Mouse (Mus musculus) midbrain, embryonic 10.5 days (tissue): Measurements from ENCODE around the gene Dock2. TPM values are rescaled to one million over a fixed set of nuclear protein-coding genes. Genes with fewer than 3 reads are reported as not detected.

Experiments used
- DNase-seq: peaks from one replicate; pipeline ENCODE4 v3.0.0-alpha.2; 2017; ENCODE audit warnings: low spot score
- H3K27ac ChIP-seq: fragments of 300-500 bp; sonication (generic); replicated peaks from 2 replicates; pipeline ENCODE4 v1.5.1; 2016; ENCODE audit warnings: mild to moderate bottlenecking
- H3K27me3 ChIP-seq: fragments of 300-500 bp; sonication (generic); 2 replicates; pipeline ENCODE4 v1.6.1; 2016; ENCODE audit warnings: low read depth, mild to moderate bottlenecking; ENCODE audit not compliant: poor library complexity, severe bottlenecking
- H3K36me3 ChIP-seq: fragments of 300-500 bp; sonication (generic); 2 replicates; pipeline ENCODE4 v1.6.1; 2016; ENCODE audit warnings: mild to moderate bottlenecking, moderate library complexity
- H3K4me1 ChIP-seq: fragments of 300-500 bp; sonication (generic); 2 replicates; pipeline ENCODE4 v1.6.1; 2016
- H3K4me3 ChIP-seq: fragments of 300-500 bp; sonication (generic); 2 replicates; pipeline ENCODE4 v1.5.1; 2016; ENCODE audit warnings: mild to moderate bottlenecking, moderate library complexity
- H3K9me3 ChIP-seq: fragments of 300-500 bp; sonication (generic); replicated peaks from 2 replicates; pipeline ENCODE4 v1.6.1; 2016; ENCODE audit warnings: mild to moderate bottlenecking
- whole genome bisulfite sequencing: fragments of 180-500 bp; shearing (Covaris S2); methylation state at CpG from one replicate; pipeline ENCODE4 v1.1.7; 2016; 5-methylcytosine and 5-hydroxymethylcytosine counted together
- polyA plus RNA-seq: library from polyadenylated mRNA; unstranded; fragments of >200 nt; fragmentation: Nextera tagmentation; extraction: Ambion mirVana; gene quantifications from 2 replicates; pipeline ENCODE4 v1.2.1, GENCODE M21; 2016

Dock2 gene
- polyA plus RNA-seq, 1 experiment from 2014 or later = 0.69 TPM

DNA sequence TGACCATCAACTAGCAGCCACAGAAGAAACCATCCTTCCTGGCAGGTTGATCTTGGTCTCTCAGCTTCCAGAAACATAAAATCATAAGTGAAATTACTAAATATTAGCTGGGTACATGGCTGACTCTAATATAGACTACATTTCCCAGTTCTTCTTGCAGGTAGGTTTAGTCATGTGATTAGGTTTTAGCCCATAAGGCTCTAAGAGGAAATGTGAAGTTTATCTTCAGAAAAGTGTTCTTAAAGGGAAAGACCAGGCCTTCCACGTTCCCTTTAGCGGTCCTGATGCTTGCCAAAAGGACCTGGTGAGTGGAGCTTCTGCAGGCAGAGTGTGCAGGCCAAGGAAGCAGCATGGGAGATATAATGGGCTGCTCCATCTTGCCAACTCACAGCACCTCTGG, 2.9 kb downstream of the Dock2 start:
- Histone ChIP-seq H3K9me3 (no peaks in the 10 kb centered on the region), H3K27me3 (no peaks in the 10 kb centered on the region), H3K4me3 (no peak overlapping the region), H3K27ac (no peak overlapping the region), H3K4me1 (no peaks in the 10 kb centered on the region), H3K36me3 (no peaks in the 10 kb centered on the region)
- no peak for DNase-seq
- WGBS = 91% methylated on average over 2 of the region's 2 CpGs

DNA sequence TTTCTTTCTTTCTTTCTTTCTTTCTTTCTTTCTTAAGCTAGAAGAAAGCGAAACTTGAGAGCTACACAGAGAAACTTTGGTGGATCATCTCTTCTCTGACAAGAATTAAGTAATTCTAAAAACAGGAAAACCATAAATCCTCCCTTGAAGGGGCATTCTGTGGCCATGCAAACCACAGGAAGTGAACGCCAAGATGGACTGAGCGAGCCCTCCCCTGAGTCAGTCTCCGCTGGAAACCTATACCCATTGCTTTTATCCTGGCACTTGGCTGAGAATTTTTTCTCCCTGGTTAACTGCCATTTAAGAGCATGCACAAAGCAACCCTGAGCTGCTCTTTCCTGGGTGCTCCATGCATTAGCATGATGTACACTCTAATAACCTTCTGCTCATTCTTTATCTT, 3.7 kb downstream of the Dock2 start:
- no peak for DNase-seq
- Histone ChIP-seq H3K9me3 (no peaks in the 10 kb centered on the region), H3K4me3 (no peak overlapping the region), H3K36me3 (no peaks in the 10 kb centered on the region), H3K27me3 (no peaks in the 10 kb centered on the region), H3K4me1 (no peaks in the 10 kb centered on the region), H3K27ac (no peak overlapping the region)
- 91% methylated on average over 4 of the region's 4 CpGs for WGBS

DNA sequence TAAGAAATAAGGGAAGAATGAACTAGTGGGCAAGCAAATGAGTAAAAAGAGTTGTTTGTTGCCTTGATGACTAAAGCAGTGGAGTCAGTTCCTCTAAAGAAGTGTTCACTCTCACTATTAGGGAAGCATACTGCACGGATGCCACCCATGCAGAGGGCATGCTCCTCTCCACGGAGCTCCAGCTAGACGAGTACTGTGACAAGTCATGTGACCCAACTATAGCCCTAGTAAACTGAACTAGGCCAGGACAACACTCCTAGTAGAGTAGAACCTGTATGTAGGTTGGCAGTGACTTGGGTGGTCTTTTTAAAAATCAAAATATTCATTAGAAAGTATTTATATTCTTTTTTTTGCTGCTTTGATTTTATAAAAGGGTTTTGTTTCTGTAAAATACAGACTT, 5.3 kb downstream of the Dock2 start:
- Histone ChIP-seq H3K4me3 (no peak overlapping the region), H3K4me1 (0 out of 2 replicates have a peak, but pooled peaks cover 2% of the 10 kb centered on the region), H3K9me3 (no peaks in the 10 kb centered on the region), H3K27me3 (no peaks in the 10 kb centered on the region), H3K27ac (no peak overlapping the region), H3K36me3 (no peaks in the 10 kb centered on the region)
- DNase-seq = no peak
- WGBS = 91% methylated on average over 3 of the region's 3 CpGs

DNA sequence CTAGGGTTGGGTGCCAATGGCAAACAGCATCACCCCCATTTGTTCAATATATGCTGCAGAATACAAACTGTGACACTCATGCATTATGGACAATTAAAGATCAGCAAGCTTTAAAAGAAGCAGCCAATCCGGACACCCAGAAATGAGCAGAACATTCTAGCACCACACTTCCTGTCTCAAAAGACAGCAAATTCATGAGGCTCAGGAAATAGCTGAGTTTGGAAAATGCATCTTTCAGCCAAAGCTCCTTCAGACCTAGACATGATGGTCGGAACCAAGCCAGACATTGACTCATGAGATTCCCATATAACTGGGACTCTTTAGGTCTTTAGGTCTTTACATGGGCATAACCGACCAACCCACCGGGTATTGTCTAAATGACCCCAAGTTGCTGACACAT, 6.2 kb downstream of the Dock2 start:
- Histone ChIP-seq H3K36me3 (no peaks in the 10 kb centered on the region), H3K4me1 (0 out of 2 replicates have a peak, but pooled peaks cover 2% of the 10 kb centered on the region), H3K27ac (no peak overlapping the region), H3K9me3 (no peaks in the 10 kb centered on the region), H3K4me3 (no peak overlapping the region), H3K27me3 (no peaks in the 10 kb centered on the region)
- no peak for DNase-seq
- 92% methylated on average over 4 of the region's 4 CpGs for WGBS

DNA sequence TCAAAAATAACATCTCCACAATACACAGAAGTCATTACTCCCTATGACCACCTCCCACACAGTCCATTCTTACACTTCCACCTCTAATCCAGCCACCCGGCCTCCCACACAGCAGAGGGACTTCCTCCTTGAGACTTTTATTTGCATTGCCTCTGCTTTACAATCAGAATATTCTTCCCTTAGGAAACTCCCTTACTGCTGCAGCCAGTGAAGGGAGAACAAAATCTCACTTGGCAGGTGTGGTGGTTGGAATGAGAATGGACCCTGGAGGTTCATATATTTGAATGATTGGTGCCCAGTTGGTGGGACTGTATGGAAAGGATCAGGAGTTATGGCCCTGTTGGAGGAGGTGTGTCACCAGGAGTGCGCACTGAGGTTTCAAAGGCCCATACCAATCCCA, 7.6 kb downstream of the Dock2 start:
- no peaks in the 10 kb centered on the region for H3K9me3 ChIP-seq
- no peaks in the 10 kb centered on the region for H3K27me3 ChIP-seq
- no peak overlapping the region for H3K4me3 ChIP-seq
- no peak for DNase-seq
- H3K36me3 ChIP-seq = no peaks in the 10 kb centered on the region
- 86% methylated on average over 2 of the region's 2 CpGs for WGBS
- peaks cover 8% of the 10 kb centered on the region for H3K4me1 ChIP-seq
- no peak overlapping the region for H3K27ac ChIP-seq

DNA sequence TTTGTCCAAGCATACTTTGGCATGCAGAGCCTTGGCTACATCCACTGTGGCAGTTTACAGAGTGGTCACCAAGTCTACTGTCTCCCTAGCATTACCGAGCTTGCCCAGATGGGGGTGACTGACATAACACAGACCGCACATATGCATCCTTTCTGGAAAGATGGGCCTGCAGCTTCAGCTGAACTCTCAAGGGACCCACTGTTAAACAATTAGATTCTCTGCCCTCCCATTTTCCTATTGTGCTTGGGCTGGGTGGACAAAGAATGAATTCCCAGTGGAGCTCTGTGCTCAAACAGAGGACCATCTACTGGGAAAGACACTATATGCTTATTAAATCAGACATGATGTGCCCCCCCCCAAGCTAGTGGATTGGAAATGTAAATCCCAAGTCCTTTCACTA, 9.1 kb downstream of the Dock2 start:
- DNase-seq = no peak

DNA sequence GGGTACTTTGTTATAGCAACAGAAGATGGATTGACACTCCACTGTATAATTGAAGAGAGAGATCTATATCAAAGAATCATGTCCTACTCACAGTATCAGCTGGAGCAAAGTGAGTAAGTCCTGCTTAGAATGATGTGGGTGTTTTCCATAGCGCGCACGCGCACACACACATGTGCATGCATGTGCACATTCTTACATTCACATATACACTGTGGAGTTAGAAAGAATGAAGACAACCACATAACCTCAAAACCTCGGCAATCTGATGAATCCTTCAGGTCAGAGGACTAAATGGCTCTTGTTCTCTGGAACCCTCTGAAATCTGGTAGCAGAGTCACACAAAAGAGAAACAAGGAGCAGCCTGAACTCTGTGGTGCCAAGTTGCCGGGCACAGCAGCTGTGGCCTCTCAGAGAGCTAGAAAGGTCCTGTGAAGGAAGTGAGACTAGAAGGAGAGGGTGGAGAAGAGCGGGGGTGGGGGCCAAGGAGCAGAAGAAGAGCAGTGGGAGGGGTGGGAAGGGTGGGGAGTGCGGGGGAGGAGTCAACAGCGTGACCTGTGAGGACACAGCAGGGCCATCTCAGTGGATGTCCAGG, 10.3 kb downstream of the Dock2 start:
- Histone ChIP-seq H3K27me3 (peaks cover 6% of the 10 kb centered on the region; the same call in 1 of the 2 replicates), H3K4me1 (peaks cover 16% of the 10 kb centered on the region), H3K4me3 (no peak overlapping the region), H3K27ac (no peak overlapping the region), H3K36me3 (no peaks in the 10 kb centered on the region), H3K9me3 (no peaks in the 10 kb centered on the region)
- no peak for DNase-seq
- 88% methylated on average over 9 of the region's 9 CpGs for WGBS

More for the DNA sequence above, 9.1 kb downstream of the Dock2 start:
- 80% methylated on average over 2 of the region's 2 CpGs for WGBS
- Histone ChIP-seq H3K27me3 (no peaks in the 10 kb centered on the region), H3K4me3 (no peak overlapping the region), H3K27ac (no peak overlapping the region), H3K36me3 (no peaks in the 10 kb centered on the region), H3K4me1 (peaks cover 16% of the 10 kb centered on the region), H3K9me3 (no peaks in the 10 kb centered on the region)

DNA sequence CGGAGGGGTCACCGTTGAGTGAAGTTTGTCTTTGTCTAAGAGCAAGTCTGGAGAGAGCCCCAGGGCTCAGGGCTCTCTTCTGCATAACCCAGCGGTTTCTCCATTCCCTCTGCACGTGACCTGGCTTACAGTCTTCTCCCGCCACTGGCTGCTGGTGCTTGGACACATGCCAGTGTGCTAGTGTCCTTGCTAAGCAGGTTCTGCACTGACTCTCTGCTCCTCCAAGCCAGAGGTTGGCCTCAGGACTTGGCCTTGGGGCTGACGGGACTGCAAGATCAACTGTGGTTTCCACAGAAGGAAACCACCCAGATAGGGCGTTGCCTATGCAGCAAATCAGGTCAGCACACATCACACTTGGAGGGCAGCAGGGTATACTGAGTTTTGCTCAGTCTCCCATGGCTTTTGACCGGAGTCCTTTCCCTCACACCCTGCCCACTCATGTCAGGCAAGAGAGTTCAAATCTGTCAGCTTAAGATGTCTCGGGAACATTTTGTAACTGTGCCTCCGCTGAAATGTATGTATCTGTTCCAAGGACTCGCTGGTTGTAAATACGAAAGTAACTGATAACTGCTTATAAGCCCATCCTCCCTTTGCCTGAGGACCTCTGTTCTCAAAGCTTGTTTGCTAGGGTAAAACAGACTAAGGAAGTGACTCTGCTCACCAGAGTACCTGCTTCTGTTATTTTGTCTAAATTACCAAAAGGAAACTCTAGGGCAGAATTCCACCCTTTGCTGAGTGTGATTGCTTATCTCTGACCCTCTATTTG, 12.3 kb downstream of the Dock2 start:
- Histone ChIP-seq H3K9me3 (no peaks in the 10 kb centered on the region), H3K4me1 (peaks cover 16% of the 10 kb centered on the region), H3K4me3 (no peak overlapping the region), H3K27me3 (peaks cover 6% of the 10 kb centered on the region; the same call in 1 of the 2 replicates), H3K36me3 (no peaks in the 10 kb centered on the region), H3K27ac (0 out of 2 replicates have a peak overlapping the region, but pooled peaks have one; percentile 17)
- 68% methylated on average over 12 of the region's 12 CpGs for WGBS
- DNase-seq = no peak

DNA sequence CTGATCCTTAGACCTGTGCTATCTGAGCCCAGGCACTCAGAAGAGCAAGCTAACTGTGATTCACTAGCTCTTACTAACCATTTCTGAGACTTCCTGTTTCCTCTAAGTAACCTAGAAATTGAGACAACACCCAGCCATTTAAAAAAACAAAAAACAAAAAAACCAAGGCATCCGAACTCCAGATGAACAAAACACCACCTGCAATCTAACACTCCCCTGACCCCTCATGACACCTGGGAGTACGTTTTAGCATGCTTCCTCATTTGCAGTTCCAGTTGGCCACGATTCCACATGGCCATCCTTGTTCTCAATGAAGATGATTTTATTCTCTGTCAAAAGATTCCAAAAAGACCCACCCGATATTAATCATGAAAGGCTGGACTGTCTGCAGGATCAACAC, 13.0 kb downstream of the Dock2 start:
- Histone ChIP-seq H3K4me3 (no peak overlapping the region), H3K9me3 (peaks cover 6% of the 10 kb centered on the region; the same call in 1 of the 2 replicates), H3K27me3 (peaks cover 6% of the 10 kb centered on the region; the same call in 1 of the 2 replicates), H3K36me3 (no peaks in the 10 kb centered on the region), H3K27ac (no peak overlapping the region), H3K4me1 (peaks cover 16% of the 10 kb centered on the region)
- DNase-seq = no peak
- WGBS = 76% methylated on average over 4 of the region's 4 CpGs

DNA sequence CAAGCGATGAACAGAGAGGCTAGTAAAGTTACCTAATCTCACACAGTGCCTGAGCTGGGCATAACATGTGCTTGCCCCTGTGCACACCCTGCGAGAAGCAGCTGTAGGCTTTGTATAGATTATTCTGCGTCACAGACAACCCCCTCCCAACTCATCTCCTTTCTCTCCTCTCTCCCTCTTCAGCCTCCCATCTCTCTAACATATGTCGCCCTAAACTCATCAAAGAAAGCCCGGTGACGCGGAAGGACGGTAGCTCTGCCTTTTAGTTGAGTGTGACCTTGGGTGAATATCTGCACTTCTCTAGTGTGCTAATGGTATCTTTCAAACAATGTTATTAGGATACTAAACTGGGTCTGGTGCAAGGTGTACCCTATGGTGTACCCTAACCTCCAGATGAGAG, 13.7 kb downstream of the Dock2 start:
- no peaks in the 10 kb centered on the region for H3K36me3 ChIP-seq
- H3K4me1 ChIP-seq = peaks cover 16% of the 10 kb centered on the region
- WGBS = 88% methylated on average over 8 of the region's 8 CpGs
- H3K27me3 ChIP-seq = peaks cover 6% of the 10 kb centered on the region; the same call in 1 of the 2 replicates
- no peak for DNase-seq
- H3K4me3 ChIP-seq = no peak overlapping the region
- peaks cover 6% of the 10 kb centered on the region; the same call in 1 of the 2 replicates for H3K9me3 ChIP-seq
- no peak overlapping the region for H3K27ac ChIP-seq

DNA sequence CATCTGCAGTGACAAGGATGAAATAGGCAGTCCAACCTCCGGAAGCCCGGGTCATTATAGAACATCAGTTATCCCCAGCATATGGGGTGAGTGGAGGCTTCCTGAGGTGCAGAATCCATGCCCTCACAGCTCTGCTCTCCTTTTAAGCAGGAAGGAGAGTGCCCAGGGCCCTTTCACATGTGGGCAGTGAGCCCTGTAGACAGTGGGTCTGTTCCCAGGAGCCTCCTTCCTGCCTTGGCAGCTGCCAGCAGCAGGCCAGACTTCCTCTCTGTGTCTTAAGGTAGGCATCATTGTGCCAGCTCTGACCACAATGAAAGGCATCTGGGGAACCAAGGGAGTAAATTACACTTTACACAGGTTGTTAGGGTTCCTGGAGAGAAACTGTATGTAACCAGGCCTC, 14.3 kb downstream of the Dock2 start:
- no peak for DNase-seq
- Histone ChIP-seq H3K4me3 (no peak overlapping the region), H3K36me3 (no peaks in the 10 kb centered on the region), H3K9me3 (peaks cover 6% of the 10 kb centered on the region; the same call in 1 of the 2 replicates), H3K27ac (no peak overlapping the region), H3K4me1 (peaks cover 13% of the 10 kb centered on the region), H3K27me3 (peaks cover 6% of the 10 kb centered on the region; the same call in 1 of the 2 replicates)
- 86% methylated on average over 2 of the region's 2 CpGs for WGBS

DNA sequence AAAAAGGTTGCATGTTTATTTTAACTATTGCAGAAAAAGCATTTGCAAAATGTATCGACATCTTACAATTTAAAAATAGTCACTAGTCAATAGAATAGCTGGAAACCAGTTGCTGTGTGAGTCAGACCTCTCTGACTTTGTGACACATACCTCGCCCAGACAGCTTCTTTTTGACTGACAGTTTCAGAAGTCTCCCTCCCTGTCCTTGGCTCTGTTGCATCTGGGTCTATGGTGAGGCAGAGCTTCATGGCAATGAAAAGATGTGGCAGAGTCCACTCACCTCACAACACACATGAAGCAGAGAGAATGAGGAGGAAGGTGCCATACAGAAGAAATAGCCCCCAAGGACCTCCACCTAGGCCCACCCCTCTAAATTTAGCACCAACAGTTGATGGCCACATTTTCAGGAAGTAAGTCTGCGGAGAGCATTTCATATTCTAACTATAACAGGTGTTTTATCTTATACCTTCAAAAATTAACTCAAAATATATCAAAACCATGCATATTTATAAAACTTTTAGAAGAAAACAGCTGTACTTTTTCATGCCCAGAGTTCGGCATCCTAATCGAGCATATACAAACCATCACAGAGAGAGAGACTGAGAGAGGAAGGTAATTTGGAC, 19.8 kb downstream of the Dock2 start:
- Histone ChIP-seq H3K4me3 (no peak overlapping the region), H3K36me3 (no peaks in the 10 kb centered on the region), H3K9me3 (peaks cover 6% of the 10 kb centered on the region; the same call in 1 of the 2 replicates), H3K27me3 (no peaks in the 10 kb centered on the region), H3K27ac (no peak overlapping the region), H3K4me1 (no peaks in the 10 kb centered on the region)
- WGBS = 84% methylated on average over 5 of the region's 5 CpGs
- no peak for DNase-seq
